Mouse (Mus musculus) neutrophil, adult 65 days (primary cell): Measurements from ENCODE around the gene Olfr984. TPM values are rescaled to one million over a fixed set of nuclear protein-coding genes. Genes with fewer than 3 reads are reported as not detected.

ENCODE experiments used
- total RNA-seq: library from RNA; stranded (reverse); gene quantifications from 2 replicates; pipeline ENCODE4 v1.2.4, GENCODE M21; 2023

Gene Olfr984
- total RNA-seq = 0.28 TPM in 1 of 2 replicates, not detected in the other

GRCm38 (mm10) chr9:40114106-40114505 is at the start of gene Olfr984:
Gene Olfr984, minus strand, starts transcription at chr9:40114206.

GRCm38 (mm10) chr9:40130084-40130483 is 16.1 kb upstream of the Olfr984 start, which contains the start of gene Olfr985:
Gene Olfr985, minus strand, starts transcription at chr9:40130184.

GRCm38 (mm10) chr9:40093495-40093894 is 20.5 kb downstream of the Olfr984 start, which contains the start of gene Olfr983:
Gene Olfr983, minus strand, starts transcription at chr9:40093595.

GRCm38 (mm10) chr9:40073529-40073928 is 40.5 kb downstream of the Olfr984 start, which contains the start of gene Olfr982:
Gene Olfr982, plus strand, starts transcription at chr9:40073829.

Other genes starting within 250 kb of the Olfr984 start
- gene Olfr972, start 247.8 kb downstream of the Olfr984 start, total RNA-seq = not detected in 2 replicates
- not detected in 2 replicates for gene Olfr229, start 206.9 kb downstream of the Olfr984 start, total RNA-seq
- not detected in 2 replicates for gene Olfr974, start 176.7 kb downstream of the Olfr984 start, total RNA-seq
- gene Olfr975, start 162.2 kb downstream of the Olfr984 start, total RNA-seq = not detected in 2 replicates
- gene Olfr976, start 153.1 kb downstream of the Olfr984 start, total RNA-seq = not detected in 2 replicates
- gene Olfr978, start 122.1 kb downstream of the Olfr984 start, total RNA-seq = not detected in 2 replicates
- gene Olfr979, start 110.7 kb downstream of the Olfr984 start, total RNA-seq = not detected in 2 replicates
- gene Olfr980, start 104.6 kb downstream of the Olfr984 start, total RNA-seq = not detected in 2 replicates
- not detected in 2 replicates for gene Olfr981, start 92.7 kb downstream of the Olfr984 start, total RNA-seq
- not detected in 2 replicates for gene Olfr982, start 40.4 kb downstream of the Olfr984 start, total RNA-seq
- not detected in 2 replicates for gene Olfr983, start 20.6 kb downstream of the Olfr984 start, total RNA-seq
- gene Olfr985, start 16.0 kb upstream of the Olfr984 start, total RNA-seq = not detected in 2 replicates
- gene Tmem225, start 33.9 kb upstream of the Olfr984 start, total RNA-seq = not detected in 2 replicates
- not detected in 2 replicates for gene Olfr986, start 66.7 kb upstream of the Olfr984 start, total RNA-seq
- 0.29 and 0.76 TPM in 2 replicates for gene Zfp202, start 78.1 kb upstream of the Olfr984 start, total RNA-seq
- not detected in 2 replicates for gene Scn3b, start 155.0 kb upstream of the Olfr984 start, total RNA-seq